In genomic region chr19:18646397-18646796, GRCm38 (mm10) we compare ENCODE assay signal across 16 mouse cellular contexts. TPM values are rescaled to one million over a fixed set of nuclear protein-coding genes. Genes with fewer than 3 reads are reported as not detected.
DNase-seq lines count a peak whose midpoint lies in the region; ATAC-seq lines count a peak whose summit lies in the region.
"Had no signal": no experiment of that assay in that cellular context is flagged by ENCODE, and none has a peak within 500 bp of the region (broad histone marks: within the 10 kb centered on the region; RNA-seq: fewer than 3 reads in every experiment).

No protein-coding gene starts in this region.

- H3K4me1 ChIP-seq in heart, embryonic 13.5 days = peaks cover 34% of the 10 kb centered on the region
- H3K4me1 ChIP-seq in liver, embryonic 12.5 days = peaks cover 78% of the 10 kb centered on the region

- no peaks in the 10 kb centered on the region for H3K9me3 ChIP-seq in heart, embryonic 13.5 days
- no peaks in the 10 kb centered on the region for H3K9me3 ChIP-seq in liver, embryonic 12.5 days (replicated peaks)
- H3K9me3 ChIP-seq: embryonic facial prominence, embryonic 15.5 days; midbrain, embryonic 10.5 days had no signal

- 0 out of 2 replicates have a peak overlapping the region, but pooled peaks have one; percentile 49 for H3K27ac ChIP-seq in heart, embryonic 13.5 days (replicated peaks)
- peak overlapping the region; percentile 84 for H3K27ac ChIP-seq in liver, embryonic 12.5 days
- H3K27ac ChIP-seq: embryonic facial prominence, embryonic 15.5 days; hindbrain, postnatal 0 days; midbrain, embryonic 10.5 days had no signal

- DNase-seq in heart, postnatal 25 days (ENCODE audit: low spot score) = no peak
- peak; percentile 48 for DNase-seq in A20 (ENCODE audit: low read depth, low spot score)
- no peak for DNase-seq in lung, postnatal 36 days
- DNase-seq in layer of hippocampus, postnatal 10 days (ENCODE audit: low spot score in 2 of 2) = no peak
- DNase-seq in layer of hippocampus, postnatal 14 days (ENCODE audit: low spot score in 2 of 2) = no peak
- DNase-seq: cerebellum, postnatal 25 days; kidney, postnatal 25 days; lung, adult 18-20 months; thymus, postnatal 4 days had no signal

- no peak overlapping the region for H3K4me2 ChIP-seq in heart, embryonic 13.5 days
- peak overlapping the region; percentile 53 for H3K4me2 ChIP-seq in liver, embryonic 12.5 days
- H3K4me2 ChIP-seq: embryonic facial prominence, embryonic 15.5 days; heart, embryonic 11.5 days had no signal

- no peaks in the 10 kb centered on the region for H3K27me3 ChIP-seq in heart, embryonic 13.5 days (replicated peaks)
- no peaks in the 10 kb centered on the region for H3K27me3 ChIP-seq in liver, embryonic 12.5 days (replicated peaks)
- H3K27me3 ChIP-seq: embryonic facial prominence, embryonic 15.5 days had no signal

- ATAC-seq in heart, embryonic 13.5 days (ENCODE audit: extremely low read depth, insufficient number of reproducible peaks, low FRiP score, low TSS enrichment) = no peak
- ATAC-seq in activated CD4-positive, CD25-positive, alpha-beta regulatory T cell, adult 4 months = peak; percentile 69
- ATAC-seq in liver, embryonic 12.5 days = peak; percentile 19; the same call in 1 of the 2 replicates
- ATAC-seq: hindbrain, postnatal 0 days had no signal

- H3K36me3 ChIP-seq in heart, embryonic 13.5 days = 0 out of 2 replicates have a peak, but pooled peaks cover 4% of the 10 kb centered on the region
- H3K36me3 ChIP-seq in liver, embryonic 12.5 days = no peaks in the 10 kb centered on the region
- H3K36me3 ChIP-seq: midbrain, embryonic 10.5 days had no signal

- H3K4me3 ChIP-seq in heart, embryonic 13.5 days = no peak overlapping the region
- H3K4me3 ChIP-seq in liver, embryonic 12.5 days = no peak overlapping the region
- H3K4me3 ChIP-seq: embryonic facial prominence, embryonic 15.5 days; midbrain, embryonic 10.5 days had no signal

- 54% methylated on average over 3 of the region's 3 CpGs for WGBS in heart, embryonic 13.5 days
- WGBS in liver, embryonic 12.5 days (ENCODE audit: insufficient replicate concordance) = 23% methylated on average over 3 of the region's 3 CpGs

- intact Hi-C loops in heart, postnatal 25 days (cut with DNase I) = no loop called here

- H3K9ac ChIP-seq in heart, embryonic 13.5 days = no peak overlapping the region
- H3K9ac ChIP-seq in liver, embryonic 12.5 days = peak overlapping the region; percentile 44; the same call in 1 of the 2 replicates
- H3K9ac ChIP-seq: embryonic facial prominence, embryonic 15.5 days had no signal

RNA-seq across cellular contexts. Expression of gene Nmrk1, which starts 14.6 kb away (rescaled TPM):
- 6.3 and 7.7 TPM in 2 replicates for polyA plus RNA-seq in heart, embryonic 13.5 days (2015; fragmentation: Nextera tagmentation; extraction: Ambion mirVana)
- total RNA-seq in heart, postnatal 25 days (2021) = 1 to 10 TPM; 2.4 to 2.8 TPM
- 1 to 10 TPM; 6.0 to 7.3 TPM for polyA plus RNA-seq in activated CD4-positive, CD25-positive, alpha-beta regulatory T cell, adult 4 months (2017; shearing (Covaris generic))
- polyA plus RNA-seq in liver, embryonic 12.5 days (2016; fragmentation: Nextera tagmentation; extraction: Ambion mirVana) = 6.3 and 7.2 TPM in 2 replicates
- 1 to 10 TPM; 7.4 to 8.0 TPM for total RNA-seq in layer of hippocampus, postnatal 10 days (2021)
- total RNA-seq in layer of hippocampus, postnatal 14 days (2021) = 10 to 100 TPM in 1 of 2 experiments, 1 to 10 TPM in 1; 8.6 to 10.2 TPM

RNA-seq across cellular contexts. Expression of gene Ostf1, which starts 14.8 kb away (rescaled TPM):
- 66.5 and 75.0 TPM in 2 replicates for polyA plus RNA-seq in heart, embryonic 13.5 days (2015; fragmentation: Nextera tagmentation; extraction: Ambion mirVana)
- total RNA-seq in heart, postnatal 25 days (2021) = 10 to 100 TPM; 38.1 to 41.2 TPM
- 100 to 1,000 TPM; 142 to 143 TPM for polyA plus RNA-seq in activated CD4-positive, CD25-positive, alpha-beta regulatory T cell, adult 4 months (2017; shearing (Covaris generic))
- polyA plus RNA-seq in liver, embryonic 12.5 days (2016; fragmentation: Nextera tagmentation; extraction: Ambion mirVana) = 60.8 and 65.1 TPM in 2 replicates
- total RNA-seq in layer of hippocampus, postnatal 10 days (2021) = 10 to 100 TPM; 30.6 to 38.2 TPM
- total RNA-seq in layer of hippocampus, postnatal 14 days (2021) = 10 to 100 TPM; 33.2 to 39.3 TPM

RNA-seq across cellular contexts. Expression of gene Carnmt1, which starts 24.2 kb away (rescaled TPM):
- 21.0 and 22.2 TPM in 2 replicates for polyA plus RNA-seq in heart, embryonic 13.5 days (2015; fragmentation: Nextera tagmentation; extraction: Ambion mirVana)
- total RNA-seq in heart, postnatal 25 days (2021) = 10 to 100 TPM; 31.0 to 33.3 TPM
- polyA plus RNA-seq in activated CD4-positive, CD25-positive, alpha-beta regulatory T cell, adult 4 months (2017; shearing (Covaris generic)) = 1 to 10 TPM; 2.7 to 4.3 TPM
- 45.4 and 46.8 TPM in 2 replicates for polyA plus RNA-seq in liver, embryonic 12.5 days (2016; fragmentation: Nextera tagmentation; extraction: Ambion mirVana)
- 10 to 100 TPM; 11.4 to 11.6 TPM for total RNA-seq in layer of hippocampus, postnatal 10 days (2021)
- 10 to 100 TPM in 1 of 2 experiments, 1 to 10 TPM in 1; 9.2 to 11.9 TPM for total RNA-seq in layer of hippocampus, postnatal 14 days (2021)
